Mouse (Mus musculus) retina, postnatal 7 days (tissue): ENCODE results near the gene Rnf2.
"Not testable (repeated sequence)": the region's sequence is repeated elsewhere in the genome, so short reads cannot be mapped to it uniquely, and the experiment has no call there.

Source experiments
- DNase-seq: peaks from one replicate; pipeline ENCODE4 v3.0.0-alpha.2; 2012; ENCODE audit warnings: low read depth, low spot score

Rnf2 gene

DNA sequence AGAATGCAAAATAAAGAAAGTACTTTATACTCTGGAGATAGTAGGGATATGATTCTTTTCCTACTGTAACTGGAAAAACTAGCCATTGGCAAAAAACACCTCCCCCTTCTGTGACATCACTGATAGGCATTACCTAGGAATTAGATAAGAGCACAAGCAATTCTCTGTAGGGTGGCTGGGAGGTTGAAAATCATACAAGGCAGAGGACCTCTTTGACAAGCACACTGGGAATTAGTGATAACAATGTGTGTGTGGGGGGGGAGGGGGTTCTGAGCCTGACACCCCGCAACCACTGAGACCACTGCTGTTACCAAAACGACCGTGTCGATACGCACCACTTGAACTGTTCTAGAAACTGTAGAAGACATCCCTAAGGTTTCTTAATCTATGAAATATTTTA, 16.0 kb downstream of the Rnf2 start:
- no peak for DNase-seq

DNA sequence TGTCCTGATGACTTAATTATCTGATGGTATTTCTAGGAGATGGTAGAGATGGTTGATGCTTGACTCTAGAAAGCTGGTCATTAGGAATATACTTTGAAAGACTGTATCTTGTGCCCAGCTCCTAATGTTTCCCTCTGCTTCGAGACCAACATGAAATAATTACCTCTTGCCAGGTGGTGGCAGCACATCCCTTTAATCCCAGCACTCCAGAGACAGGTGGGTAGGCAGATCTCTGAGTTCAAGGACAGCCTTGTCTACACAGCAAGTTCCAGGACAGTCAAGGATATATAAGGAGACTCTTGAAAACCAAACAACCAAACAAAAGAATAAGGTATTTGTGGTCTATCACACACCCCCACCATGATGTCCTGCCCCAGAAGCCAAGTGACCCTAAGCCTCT, 17.2 kb downstream of the Rnf2 start:
- DNase-seq: no peak

DNA sequence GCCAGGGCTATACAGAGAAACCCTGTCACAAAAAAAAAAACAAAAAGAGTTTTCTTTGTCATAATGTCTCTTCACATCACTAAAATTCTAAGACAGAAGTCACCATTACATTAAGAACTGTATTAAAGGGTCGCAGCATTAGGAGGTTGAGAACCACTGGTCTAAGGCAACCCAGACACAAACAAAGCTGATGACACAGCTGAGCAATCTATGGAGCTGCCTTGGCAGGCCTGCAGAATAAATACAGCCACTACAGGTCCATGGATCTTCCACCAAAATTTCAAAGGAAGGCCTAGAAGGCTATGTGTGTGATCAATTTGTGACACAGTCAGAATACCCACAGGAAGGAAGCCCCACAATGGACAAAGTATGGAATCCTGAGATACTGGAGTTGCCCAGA, 18.3 kb downstream of the Rnf2 start:
- DNase-seq: no peak

DNA sequence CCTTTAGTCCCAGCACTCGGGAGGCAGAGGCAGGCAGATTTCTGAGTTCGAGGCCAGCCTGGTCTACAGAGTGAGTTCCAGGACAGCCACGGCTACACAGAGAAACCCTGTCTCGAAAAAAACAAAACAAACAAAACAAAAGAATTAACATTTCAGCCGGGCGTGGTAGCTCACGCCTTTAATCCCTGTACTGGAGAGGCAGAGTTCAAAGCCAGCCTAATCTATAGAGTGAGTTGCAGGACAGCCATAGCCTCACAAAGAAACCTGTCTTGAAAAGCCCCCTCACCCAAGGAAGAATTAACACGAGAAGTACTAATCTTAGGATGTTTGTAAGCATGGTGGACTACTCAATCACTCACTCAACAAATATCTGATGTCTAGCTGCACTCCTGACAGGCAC, 28.4 kb downstream of the Rnf2 start:
- DNase-seq: not testable (repeated sequence)

DNA sequence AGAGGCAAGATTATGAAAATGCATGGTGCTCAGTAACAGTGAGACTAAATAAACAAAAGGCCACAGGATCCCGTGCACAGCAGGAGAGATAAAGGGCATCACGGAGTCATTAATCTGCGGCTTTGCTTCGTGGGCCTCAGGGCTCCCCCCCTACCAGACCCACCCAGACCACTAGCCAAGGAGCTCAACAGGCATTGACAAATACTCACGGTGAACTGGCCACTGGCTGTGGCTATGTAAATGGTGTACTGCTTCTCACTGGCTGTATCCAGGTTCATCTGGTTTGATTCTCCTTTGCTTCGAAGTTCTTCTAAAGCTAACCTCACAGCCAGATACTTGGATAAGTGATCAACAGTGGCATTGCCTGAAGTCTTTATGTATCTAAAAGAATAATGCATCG, 29.3 kb downstream of the Rnf2 start:
- no peak for DNase-seq

DNA sequence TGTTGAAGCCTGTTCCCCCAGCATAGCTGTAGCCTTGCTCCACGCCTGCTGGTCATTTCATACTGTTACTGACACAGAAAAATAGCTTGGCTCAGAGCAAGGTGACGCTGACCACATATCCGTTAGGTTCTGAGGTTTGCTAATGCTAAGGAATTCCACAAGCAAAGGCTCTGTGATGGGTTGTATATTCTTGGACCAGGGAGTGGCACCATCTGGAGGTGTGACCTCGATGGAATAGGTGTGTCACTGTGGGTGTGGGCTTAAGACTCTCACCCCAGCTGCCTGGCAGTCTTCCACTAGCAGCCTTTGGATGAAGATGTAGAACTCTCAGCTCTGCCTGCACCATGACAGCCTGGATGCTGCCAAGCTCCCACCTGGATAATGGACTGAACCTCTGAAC, 34.2 kb downstream of the Rnf2 start:
- DNase-seq: no peak

DNA sequence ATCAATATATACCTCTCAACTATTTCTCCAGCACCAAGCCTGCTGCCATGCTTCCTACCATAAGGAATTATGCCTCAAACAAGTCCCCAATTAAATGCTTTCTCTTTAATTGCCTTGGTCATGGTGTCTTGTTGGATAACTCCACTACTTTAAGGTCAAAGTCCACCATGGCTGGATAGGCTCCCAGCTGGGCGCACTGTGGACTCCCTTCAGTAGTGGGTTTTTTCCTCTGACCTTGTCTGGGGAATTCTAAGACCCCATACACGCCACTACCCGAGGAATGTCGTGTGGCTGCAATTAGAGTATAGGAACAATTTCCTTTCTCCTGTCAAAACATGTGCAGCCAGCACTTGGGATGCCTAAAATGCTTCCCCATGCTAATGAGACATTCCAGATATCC, 35.8 kb downstream of the Rnf2 start:
- DNase-seq: no peak

DNA sequence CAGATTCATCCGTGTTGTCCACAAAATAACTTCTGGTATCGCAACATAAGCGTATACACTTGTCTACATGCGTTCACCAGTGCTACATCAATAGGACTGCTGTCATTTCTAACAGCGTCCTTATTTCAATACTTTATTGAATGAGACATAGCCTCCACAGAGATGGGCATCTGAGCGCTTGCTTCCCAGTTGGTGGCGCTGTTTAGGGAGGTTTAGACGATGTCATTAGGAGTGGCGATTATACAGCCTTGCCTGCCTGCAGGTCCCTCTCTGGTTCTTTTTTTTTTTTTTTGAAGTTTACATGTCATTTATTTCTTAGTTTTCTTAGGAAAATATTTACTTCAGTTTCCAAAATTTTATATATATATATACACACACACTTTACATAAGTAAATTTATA, 39.5 kb downstream of the Rnf2 start:
- DNase-seq: no peak

DNA sequence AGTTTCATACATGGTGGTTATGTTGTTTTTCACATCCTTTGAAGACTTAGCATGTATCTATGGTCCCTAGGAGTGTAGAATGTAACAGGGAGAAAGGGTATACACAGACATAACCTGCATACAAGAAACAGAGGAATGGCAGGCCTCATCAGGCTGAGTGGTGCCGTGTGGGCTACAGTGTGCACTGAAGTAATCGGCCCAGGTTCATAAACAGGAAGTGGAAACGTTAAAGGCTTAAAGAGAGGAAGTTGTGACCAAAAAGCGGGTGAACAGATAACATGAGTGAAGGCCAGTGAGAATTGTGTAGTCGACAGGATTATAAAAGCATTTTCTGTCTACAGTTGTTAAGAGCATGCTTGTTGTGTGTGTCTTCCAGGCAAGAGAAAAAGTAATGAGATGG, 43.7 kb downstream of the Rnf2 start:
- no peak for DNase-seq

DNA sequence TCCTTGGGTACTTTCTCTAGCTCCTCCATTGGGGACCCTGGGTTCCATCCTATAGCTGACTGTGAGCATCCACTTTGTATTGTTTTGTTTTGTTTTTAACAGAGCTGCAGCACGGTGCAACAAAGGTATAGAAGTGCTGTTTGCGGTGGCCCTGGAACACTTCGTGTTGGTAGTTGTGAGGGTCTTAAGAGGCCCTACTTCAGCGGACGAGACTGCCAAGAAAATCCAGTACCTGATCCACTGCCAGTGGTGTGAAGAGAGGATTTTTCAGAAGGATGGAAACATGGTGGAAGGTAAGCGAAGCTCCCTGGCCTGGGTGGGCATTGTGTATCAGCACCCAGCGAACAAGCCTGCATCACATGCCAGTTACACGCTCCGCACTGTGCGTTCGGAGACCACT, 48.8 kb downstream of the Rnf2 start:
- DNase-seq: no peak

DNA sequence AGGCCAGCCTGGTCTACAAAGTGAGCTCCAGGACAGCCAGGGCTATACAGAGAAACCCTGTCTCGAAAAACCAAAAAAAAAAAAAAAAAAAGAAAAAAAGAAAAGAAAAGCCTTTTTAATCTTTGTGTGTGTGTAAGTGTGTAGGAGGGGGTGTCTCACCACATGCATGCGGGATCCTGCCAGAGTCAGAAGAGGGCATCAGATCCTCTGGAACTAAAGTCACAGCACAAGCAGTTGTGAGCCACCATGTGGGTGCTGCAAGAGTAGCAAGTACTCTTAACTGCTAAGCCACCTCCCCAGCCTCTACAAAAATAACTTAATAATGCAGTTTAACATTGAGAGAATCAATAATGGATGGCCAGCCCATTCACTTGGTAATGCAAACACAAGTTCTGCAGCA, 49.9 kb downstream of the Rnf2 start:
- DNase-seq: no peak

DNA sequence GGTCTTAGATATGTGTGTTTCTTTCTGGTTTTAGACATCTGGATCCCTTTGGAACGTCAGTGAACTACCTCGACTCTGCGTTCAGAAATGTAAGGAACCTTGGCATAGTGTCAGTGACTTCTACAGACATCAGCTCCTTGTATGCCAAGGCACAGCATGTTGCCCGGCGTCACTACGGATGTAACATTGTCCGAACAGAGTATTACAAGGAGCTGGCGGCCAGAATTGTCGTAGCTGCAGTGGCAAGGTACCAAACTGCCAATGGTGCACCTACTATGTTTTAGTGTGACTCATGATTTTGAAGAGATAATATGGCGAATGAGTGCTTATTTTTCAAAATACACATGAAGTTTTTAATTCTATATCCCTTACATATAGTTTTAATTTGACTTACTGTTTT, 50.9 kb downstream of the Rnf2 start:
- no peak for DNase-seq

DNA sequence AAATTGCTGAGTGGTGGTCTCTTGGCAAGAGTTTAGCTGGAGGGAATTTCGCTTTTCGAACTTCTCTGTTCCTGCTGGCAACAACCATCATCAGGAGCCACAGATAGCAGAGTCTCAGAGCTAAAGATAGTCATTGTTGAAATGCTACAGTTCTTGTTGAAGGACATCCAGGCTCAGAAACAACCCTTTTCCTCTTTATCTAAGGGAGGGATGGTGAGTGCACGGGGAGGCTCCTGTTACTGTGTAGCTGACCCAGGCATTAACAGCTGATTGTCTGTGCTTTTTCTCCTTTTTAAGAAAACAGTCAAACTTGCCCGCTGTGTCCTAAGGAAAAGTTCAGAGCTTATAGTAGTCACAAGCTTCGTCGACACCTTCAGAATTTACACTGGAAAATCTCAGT, 65.3 kb downstream of the Rnf2 start:
- no peak for DNase-seq

DNA sequence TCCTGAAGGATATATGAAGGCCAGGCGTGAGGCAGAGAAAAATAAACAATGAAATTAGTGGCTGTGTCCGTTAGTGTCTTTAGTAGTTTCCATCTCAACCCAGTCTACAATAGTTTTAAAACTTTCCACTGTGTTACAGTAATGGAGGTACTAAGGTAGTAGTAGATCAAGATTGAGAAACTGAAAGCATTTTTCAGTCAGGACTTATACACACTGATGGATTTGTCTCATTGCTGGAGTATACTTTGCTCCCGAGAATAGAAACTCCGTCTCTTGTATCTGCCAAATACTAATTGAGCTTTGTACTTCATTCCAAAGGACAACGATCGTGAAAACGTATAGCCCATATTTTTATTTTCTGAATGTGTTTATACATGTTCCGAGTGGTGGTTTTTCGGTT, 71.4 kb downstream of the Rnf2 start:
- no peak for DNase-seq

DNA sequence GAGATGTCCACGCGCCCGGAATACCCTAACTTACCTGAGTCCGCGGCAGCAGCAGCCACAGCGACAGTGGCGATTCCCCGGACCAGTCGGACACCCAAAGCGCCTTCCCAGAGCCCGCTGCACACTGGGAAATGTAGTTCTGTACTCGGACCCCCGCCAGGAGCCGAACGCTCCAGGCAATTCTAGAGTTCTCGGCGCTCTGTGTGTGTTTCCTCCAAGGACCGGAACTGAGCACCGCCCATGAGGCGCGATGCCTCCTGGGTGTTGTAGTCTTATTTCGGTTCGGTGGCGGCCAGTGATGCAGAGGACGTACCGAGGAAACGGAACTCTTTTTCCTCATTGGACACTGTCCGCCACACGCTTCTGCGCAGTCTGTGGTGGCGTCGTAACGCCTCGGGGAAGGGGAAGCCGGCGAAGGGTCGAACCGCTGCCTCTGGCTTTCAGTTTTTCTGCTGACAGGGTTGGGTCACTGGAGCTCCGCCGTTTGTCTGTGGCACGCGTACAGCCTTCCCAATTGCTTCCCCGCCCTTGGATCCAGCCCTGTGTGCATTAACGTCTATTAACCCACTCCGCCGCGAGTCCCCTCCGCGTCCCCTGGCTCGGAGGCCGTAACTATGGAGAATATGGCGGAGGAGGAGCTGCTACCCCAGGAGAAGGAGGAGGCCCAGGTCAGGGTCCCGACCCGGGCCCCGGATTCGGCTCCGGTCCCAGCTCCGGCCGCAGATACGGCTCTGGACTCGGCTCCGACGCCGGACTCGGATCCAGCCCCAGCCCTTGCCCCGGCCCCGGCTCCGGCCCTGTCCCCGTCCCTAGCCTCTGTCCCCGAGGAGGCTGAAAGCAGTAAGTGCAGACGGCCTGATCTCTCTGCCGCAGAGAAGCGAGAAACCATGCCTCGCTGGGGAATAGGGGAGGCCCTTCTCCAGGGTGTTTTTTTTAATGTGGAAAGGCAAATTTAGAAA, 72.2 kb downstream of the Rnf2 start, which contains the start of the genes Swt1 and Trmt1l:
Gene Swt1 (minus strand): TSS at position 193 of the 959 bp plus-strand sequence.
Gene Trmt1l (plus strand): TSS at position 280 of the 959 bp plus-strand sequence.
- DNase-seq: peak; percentile 97

DNA sequence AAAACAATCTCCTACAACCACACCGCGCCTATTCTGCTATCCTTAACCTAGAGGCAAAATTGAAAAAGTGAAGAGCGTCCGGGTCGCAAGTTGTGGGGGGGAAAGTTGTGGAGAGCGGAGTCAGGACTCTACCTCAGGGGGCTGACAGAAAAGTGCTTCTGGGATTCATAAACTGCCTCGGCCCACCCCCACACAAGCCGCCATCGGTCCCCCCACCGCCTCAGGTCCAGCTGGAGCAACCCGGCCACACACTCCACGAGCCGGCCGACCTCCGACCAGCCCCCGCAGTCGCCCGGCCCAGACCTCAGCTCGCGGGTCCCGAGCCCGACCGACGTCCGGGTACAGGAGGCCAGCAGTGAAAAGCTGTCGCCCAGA, 72.9 kb downstream of the Rnf2 start:
- no peak for DNase-seq

DNA sequence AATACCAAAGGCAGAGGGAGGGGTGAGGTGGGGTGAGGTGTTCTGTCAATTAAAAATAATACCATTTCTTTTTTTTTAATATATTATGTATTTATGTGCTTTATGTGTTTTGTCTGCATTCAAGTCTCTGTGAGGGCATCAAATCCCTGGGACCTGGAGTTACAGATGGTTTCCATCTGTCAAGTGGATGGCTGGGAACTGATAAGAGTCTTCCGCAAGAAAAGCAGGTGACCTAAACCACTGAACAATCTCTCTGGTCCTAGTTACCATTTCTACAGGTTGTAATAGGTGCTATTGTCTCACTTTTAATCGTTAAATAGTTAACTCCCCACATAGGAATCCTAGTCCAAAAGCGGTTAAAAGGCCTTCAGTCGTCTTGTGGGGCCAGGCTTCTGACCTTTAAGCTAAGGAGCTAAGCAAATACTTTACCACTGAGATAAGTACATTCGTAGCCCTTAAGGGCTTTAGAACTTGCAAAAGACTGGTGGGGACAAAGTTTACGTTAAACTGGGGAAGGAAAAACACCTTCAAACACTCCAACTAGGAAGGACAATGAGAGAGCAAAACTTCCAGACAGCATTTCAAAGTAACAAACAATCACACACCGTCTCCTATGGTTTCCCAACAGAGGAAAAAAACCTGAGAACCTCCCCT, 73.7 kb downstream of the Rnf2 start:
- no peak for DNase-seq

DNA sequence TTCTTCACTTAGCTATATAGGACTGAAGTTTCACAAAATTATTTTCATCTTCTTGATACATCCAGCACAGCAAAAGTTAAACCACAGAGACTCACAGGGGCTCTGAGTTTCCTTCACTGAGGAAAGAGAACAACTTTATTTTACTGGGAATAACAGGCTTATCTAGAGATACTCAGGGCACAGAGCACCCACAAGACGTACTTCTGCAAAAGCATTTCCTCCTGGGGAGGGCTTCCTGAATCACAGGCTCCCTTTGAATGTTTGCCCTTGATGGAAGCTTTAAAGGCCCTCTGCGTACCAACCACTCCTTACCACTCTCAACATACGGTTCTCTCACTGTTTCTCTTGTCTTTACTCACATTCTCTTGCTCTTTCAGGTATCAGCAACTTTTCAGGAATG, 78.6 kb downstream of the Rnf2 start:
- no peak for DNase-seq

DNA sequence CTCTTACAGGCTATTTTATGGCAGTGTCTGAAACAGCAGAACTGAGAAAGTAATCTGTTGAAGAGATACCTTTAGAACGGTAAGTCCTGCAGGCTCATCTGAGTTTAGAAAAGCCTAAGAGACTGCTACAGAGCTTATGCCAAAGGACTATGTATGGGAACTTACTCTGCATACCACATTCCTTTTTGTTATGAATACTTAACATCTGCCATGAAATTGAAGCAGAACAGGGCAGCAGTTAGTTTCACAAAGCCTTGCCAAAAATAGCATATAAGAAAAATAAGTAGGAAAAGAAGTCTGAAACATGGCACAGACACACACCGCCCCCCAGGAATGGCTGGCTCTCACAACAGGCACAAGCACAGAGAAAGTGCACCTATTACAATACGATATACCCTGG, 90.9 kb downstream of the Rnf2 start:
- DNase-seq: no peak
